Mouse (Mus musculus) heart, embryonic 13.5 days (tissue): Measurements from ENCODE around the gene Ccm2. TPM values are rescaled to one million over a fixed set of nuclear protein-coding genes. Genes with fewer than 3 reads are reported as not detected.
"Not testable (repeated sequence)": the region's sequence is repeated elsewhere in the genome, so short reads cannot be mapped to it uniquely, and the experiment has no call there.

Source experiments
- ATAC-seq: fragments of 200-750 bp; cut with Nextera tagmentation; 2 replicates; pipeline ENCODE4 v1.8.0; 2017; ENCODE audit warnings: moderate TSS enrichment; ENCODE audit not compliant: insufficient number of reproducible peaks, low FRiP score, low TSS enrichment; ENCODE audit errors: extremely low read depth
- H3K27ac ChIP-seq: fragments of 300-500 bp; sonication (generic); replicated peaks from 2 replicates; pipeline ENCODE4 v1.5.1; 2015; ENCODE audit warnings: moderate library complexity, mild to moderate bottlenecking, inconsistent platforms
- H3K27me3 ChIP-seq: fragments of 300-500 bp; sonication (generic); replicated peaks from 2 replicates; pipeline ENCODE4 v1.6.1; 2015; ENCODE audit warnings: mild to moderate bottlenecking, inconsistent platforms
- H3K36me3 ChIP-seq: fragments of 300-500 bp; sonication (generic); 2 replicates; pipeline ENCODE4 v1.6.1; 2015; ENCODE audit warnings: mild to moderate bottlenecking, inconsistent platforms
- H3K4me1 ChIP-seq: fragments of 300-500 bp; sonication (generic); 2 replicates; pipeline ENCODE4 v1.6.1; 2015; ENCODE audit warnings: inconsistent platforms
- H3K4me2 ChIP-seq: fragments of 300-500 bp; sonication (generic); 2 replicates; pipeline ENCODE4 v1.6.1; 2015; ENCODE audit warnings: inconsistent platforms, mild to moderate bottlenecking, moderate library complexity
- H3K4me3 ChIP-seq: fragments of 300-500 bp; sonication (generic); 2 replicates; pipeline ENCODE4 v1.5.1; 2015; ENCODE audit warnings: moderate library complexity, mild to moderate bottlenecking, inconsistent platforms
- H3K9ac ChIP-seq: fragments of 300-500 bp; sonication (generic); 2 replicates; pipeline ENCODE4 v1.6.1; 2015; ENCODE audit warnings: inconsistent platforms, mild to moderate bottlenecking, moderate library complexity
- H3K9me3 ChIP-seq: fragments of 300-500 bp; sonication (generic); 2 replicates; pipeline ENCODE4 v1.6.1; 2016; ENCODE audit warnings: inconsistent platforms
- WGBS: fragments of 180-500 bp; shearing (Covaris S2); methylation state at CpG from one replicate; pipeline ENCODE4 v1.1.7; 2015; ENCODE audit warnings: mixed read lengths; 5-methylcytosine and 5-hydroxymethylcytosine counted together
- polyA plus RNA-seq: library from polyadenylated mRNA; unstranded; fragments of >200 nt; fragmentation: Nextera tagmentation; extraction: Ambion mirVana; gene quantifications from 2 replicates; pipeline ENCODE4 v1.2.1, GENCODE M21; 2015

The Ccm2 gene
- polyA plus RNA-seq, 1 experiment from 2014 or later = 54.3 TPM

DNA sequence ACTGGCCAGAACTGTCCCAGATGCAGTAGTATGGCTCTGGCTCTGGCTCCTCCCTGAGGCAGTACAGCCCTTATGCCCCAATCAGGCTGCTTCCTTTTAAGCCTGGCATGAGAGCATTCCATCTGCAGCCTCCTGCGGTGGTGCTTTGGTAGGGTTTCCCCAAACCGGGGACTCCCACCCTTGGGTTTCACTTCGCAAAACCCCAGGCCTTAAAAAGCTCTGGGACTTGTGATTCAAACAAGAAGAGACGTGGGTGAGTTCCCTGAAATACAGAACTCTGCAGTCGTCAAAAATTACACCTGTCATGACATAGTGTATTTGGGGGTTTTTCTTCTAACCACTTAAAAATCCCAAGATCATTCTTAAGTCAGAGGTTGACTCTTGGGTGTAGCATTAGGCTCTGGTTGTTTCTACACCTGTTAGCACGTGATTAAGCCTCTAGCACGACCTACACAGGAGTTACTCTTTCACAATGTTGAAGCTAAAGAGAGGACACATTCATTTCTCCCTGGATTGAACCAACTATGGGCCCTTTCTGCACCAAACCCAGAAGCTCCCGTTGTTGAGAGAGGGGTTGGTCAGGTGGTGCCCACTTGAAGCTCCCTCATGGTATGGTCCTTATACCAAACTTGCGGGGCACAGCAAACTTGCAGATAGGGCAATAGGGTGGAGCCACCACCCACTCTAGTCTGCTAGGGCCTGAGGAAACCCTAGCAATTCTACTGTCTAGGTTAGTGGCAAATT, 23.7 kb upstream of the Ccm2 start:
- Histone ChIP-seq H3K9ac (no peak overlapping the region), H3K36me3 (peaks cover 35% of the 10 kb centered on the region), H3K27ac (no peak overlapping the region), H3K27me3 (0 out of 2 replicates have a peak, but pooled peaks cover 4% of the 10 kb centered on the region), H3K9me3 (no peaks in the 10 kb centered on the region), H3K4me3 (no peak overlapping the region), H3K4me2 (no peak overlapping the region), H3K4me1 (peaks cover 17% of the 10 kb centered on the region)
- 70% methylated on average over 9 of the region's 9 CpGs for WGBS
- ATAC-seq = no peak

- Histone ChIP-seq H3K27ac (no peak overlapping the region), H3K9ac (no peak overlapping the region)
Measured at GRCm38 (mm10) chr11:6523662-6524088, 23.0 kb upstream of the Ccm2 start.

GRCm38 (mm10) chr11:6524165-6524879, 22.4 kb upstream of the Ccm2 start:
- Histone ChIP-seq H3K9ac (no peak overlapping the region), H3K27me3 (no peaks in the 10 kb centered on the region), H3K27ac (no peak overlapping the region), H3K4me3 (no peak overlapping the region), H3K36me3 (peaks cover 35% of the 10 kb centered on the region), H3K9me3 (no peaks in the 10 kb centered on the region), H3K4me2 (no peak overlapping the region), H3K4me1 (peaks cover 23% of the 10 kb centered on the region)
- no peak for ATAC-seq
- WGBS = 90% methylated on average over 8 of the region's 8 CpGs

More at GRCm38 (mm10) chr11:6523662-6524088, 23.0 kb upstream of the Ccm2 start:
- Histone ChIP-seq H3K9me3 (no peaks in the 10 kb centered on the region), H3K4me3 (no peak overlapping the region), H3K36me3 (peaks cover 35% of the 10 kb centered on the region), H3K4me2 (no peak overlapping the region), H3K27me3 (0 out of 2 replicates have a peak, but pooled peaks cover 3% of the 10 kb centered on the region), H3K4me1 (peaks cover 19% of the 10 kb centered on the region)
- 43% methylated on average over 1 of the region's 1 CpGs for WGBS
- no peak for ATAC-seq

GRCm38 (mm10) chr11:6524880-6525238, 21.8 kb upstream of the Ccm2 start:
- no peaks in the 10 kb centered on the region for H3K9me3 ChIP-seq

DNA sequence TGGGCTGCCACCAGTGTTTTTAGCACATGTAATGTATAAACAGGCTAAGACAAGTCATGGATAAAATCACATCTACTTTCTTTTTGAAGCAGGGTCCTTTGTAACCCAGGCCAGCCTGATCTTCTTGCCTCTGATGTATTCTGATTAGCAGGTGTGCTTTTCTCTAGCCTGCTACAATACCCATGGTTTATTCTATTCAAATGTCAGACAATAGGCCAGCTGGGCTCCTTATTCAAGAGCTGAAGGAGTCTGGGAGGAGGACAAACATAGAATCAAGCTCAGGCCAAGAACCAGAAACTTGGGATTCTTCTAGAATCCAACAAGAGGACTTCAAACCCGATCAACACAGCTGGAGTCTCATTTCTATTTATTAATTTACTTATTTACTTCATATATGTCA, 21.4 kb upstream of the Ccm2 start:
- H3K9ac ChIP-seq = no peak overlapping the region
- no peaks in the 10 kb centered on the region for H3K27me3 ChIP-seq
- peaks cover 23% of the 10 kb centered on the region for H3K4me1 ChIP-seq
- no peak overlapping the region for H3K27ac ChIP-seq
- H3K4me2 ChIP-seq = no peak overlapping the region
- no peak overlapping the region for H3K4me3 ChIP-seq
- no peaks in the 10 kb centered on the region for H3K9me3 ChIP-seq
- WGBS = 94% methylated on average over 1 of the region's 1 CpGs
- peaks cover 35% of the 10 kb centered on the region for H3K36me3 ChIP-seq
- ATAC-seq = no peak

More at GRCm38 (mm10) chr11:6524880-6525238, 21.8 kb upstream of the Ccm2 start:
- H3K27ac ChIP-seq = no peak overlapping the region
- WGBS = 87% methylated on average over 4 of the region's 4 CpGs
- H3K9ac ChIP-seq = no peak overlapping the region
- peaks cover 35% of the 10 kb centered on the region for H3K36me3 ChIP-seq
- no peak for ATAC-seq
- no peaks in the 10 kb centered on the region for H3K27me3 ChIP-seq
- H3K4me3 ChIP-seq = no peak overlapping the region
- no peak overlapping the region for H3K4me2 ChIP-seq
- peaks cover 23% of the 10 kb centered on the region for H3K4me1 ChIP-seq

- Histone ChIP-seq H3K27ac (peak overlapping the region; percentile 85; the same call in 1 of the 2 replicates), H3K36me3 (peaks cover 35% of the 10 kb centered on the region), H3K9ac (peak overlapping the region; percentile 91), H3K4me2 (peak overlapping the region; percentile 74), H3K4me1 (peaks cover 23% of the 10 kb centered on the region), H3K4me3 (peak overlapping the region; percentile 67)
- not testable (repeated sequence) for H3K9me3 ChIP-seq, H3K27me3 ChIP-seq, ATAC-seq
- WGBS = 53% methylated on average over 12 of the region's 16 CpGs
Measured at GRCm38 (mm10) chr11:6526526-6527255, 20.0 kb upstream of the Ccm2 start.

DNA sequence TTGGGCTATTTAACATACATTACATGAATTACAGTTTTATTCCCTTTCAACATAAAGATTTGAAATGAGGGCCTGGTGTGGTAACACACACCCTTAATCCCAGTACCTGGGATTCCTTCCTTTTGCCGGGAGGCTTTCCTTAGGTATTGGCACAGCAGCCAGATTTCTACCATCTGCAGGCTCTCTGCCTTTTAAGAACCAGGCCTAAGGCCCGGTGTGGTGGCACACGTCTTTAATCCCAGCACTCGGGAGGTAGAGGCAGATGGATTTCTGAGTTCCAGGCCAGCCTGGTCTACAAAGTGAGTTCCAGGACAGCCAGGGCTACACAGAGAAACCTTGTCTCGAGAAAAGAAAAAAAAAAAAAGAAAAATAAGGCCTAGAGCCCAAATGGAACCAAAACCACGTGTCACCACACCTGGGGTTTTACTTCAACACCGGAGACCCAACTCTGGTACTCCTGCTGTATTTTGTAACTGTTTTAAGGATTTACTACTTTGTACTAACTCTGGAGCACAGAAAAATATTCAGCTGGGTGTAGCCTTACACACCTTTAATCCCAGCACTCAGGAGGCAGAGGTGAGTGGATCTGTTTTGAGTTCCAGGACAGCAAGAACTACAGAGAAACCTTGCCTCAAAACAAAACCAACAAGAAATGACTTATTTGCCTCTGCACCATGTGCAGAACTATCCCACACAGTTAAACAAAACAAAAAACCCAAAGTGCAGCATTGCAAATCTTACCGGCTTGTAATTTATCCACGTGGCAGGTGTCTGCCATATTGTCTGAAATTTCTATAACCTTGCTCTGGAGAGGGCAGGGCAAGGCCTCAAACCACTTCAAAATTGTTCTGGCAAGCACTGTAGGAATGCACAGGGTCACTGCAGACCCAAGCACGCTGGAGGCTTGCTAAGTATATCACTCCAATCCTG, 19.2 kb upstream of the Ccm2 start:
- peak overlapping the region; percentile 85 for H3K27ac ChIP-seq
- 0 out of 2 replicates have a peak, but pooled peaks cover 2% of the 10 kb centered on the region for H3K9me3 ChIP-seq
- H3K4me1 ChIP-seq = peaks cover 23% of the 10 kb centered on the region
- ATAC-seq = peak; percentile 20; the same call in 1 of the 2 replicates
- peak overlapping the region; percentile 74 for H3K4me2 ChIP-seq
- H3K36me3 ChIP-seq = peaks cover 35% of the 10 kb centered on the region
- peak overlapping the region; percentile 67 for H3K4me3 ChIP-seq
- peak overlapping the region; percentile 91 for H3K9ac ChIP-seq
- no peaks in the 10 kb centered on the region for H3K27me3 ChIP-seq
- 15% methylated on average over 10 of the region's 10 CpGs for WGBS

- Histone ChIP-seq H3K36me3 (peaks cover 33% of the 10 kb centered on the region), H3K4me3 (peak overlapping the region; percentile 67), H3K4me1 (peaks cover 23% of the 10 kb centered on the region), H3K27ac (peak overlapping the region; percentile 85), H3K27me3 (no peaks in the 10 kb centered on the region), H3K9ac (peak overlapping the region; percentile 91), H3K9me3 (0 out of 2 replicates have a peak, but pooled peaks cover 2% of the 10 kb centered on the region), H3K4me2 (peak overlapping the region; percentile 74)
- ATAC-seq = peak; percentile 97
- WGBS = under 1% methylated on average over 51 of the region's 51 CpGs
Measured at GRCm38 (mm10) chr11:6528186-6529006, 18.3 kb upstream of the Ccm2 start.

GRCm38 (mm10) chr11:6529961-6530360, 16.7 kb upstream of the Ccm2 start:
- peaks cover 23% of the 10 kb centered on the region for H3K4me1 ChIP-seq
- H3K4me3 ChIP-seq = no peak overlapping the region
- H3K27me3 ChIP-seq = no peaks in the 10 kb centered on the region
- H3K36me3 ChIP-seq = peaks cover 18% of the 10 kb centered on the region
- no peak overlapping the region for H3K9ac ChIP-seq
- no peak for ATAC-seq
- no peak overlapping the region for H3K4me2 ChIP-seq
- no peak overlapping the region for H3K27ac ChIP-seq
- 81% methylated on average over 8 of the region's 8 CpGs for WGBS
- H3K9me3 ChIP-seq = 0 out of 2 replicates have a peak, but pooled peaks cover 2% of the 10 kb centered on the region

DNA sequence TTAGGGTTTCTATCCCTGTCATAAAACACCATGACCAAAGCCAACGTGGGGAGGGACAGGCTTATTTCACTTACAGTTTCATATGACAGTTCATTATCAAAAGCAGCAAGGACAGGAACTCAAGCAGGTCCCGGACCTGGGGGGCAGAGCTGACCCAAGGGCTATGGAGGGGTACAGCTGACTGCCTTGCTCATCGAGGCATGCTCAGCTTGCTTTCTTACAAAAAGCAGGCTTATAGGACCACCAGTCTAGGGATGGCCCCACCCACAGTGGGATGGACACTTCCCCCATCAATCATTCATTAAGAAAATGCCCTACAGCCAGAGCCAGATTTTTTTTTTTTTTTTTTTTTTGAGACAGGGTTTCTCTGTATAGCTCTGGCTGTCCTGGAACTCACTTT, 15.9 kb upstream of the Ccm2 start:
- no peak overlapping the region for H3K4me3 ChIP-seq
- no peaks in the 10 kb centered on the region for H3K27me3 ChIP-seq
- 0 out of 2 replicates have a peak, but pooled peaks cover 2% of the 10 kb centered on the region for H3K9me3 ChIP-seq
- H3K4me1 ChIP-seq = peaks cover 23% of the 10 kb centered on the region
- WGBS = 72% methylated on average over 3 of the region's 3 CpGs
- ATAC-seq = no peak
- no peak overlapping the region for H3K4me2 ChIP-seq
- H3K9ac ChIP-seq = no peak overlapping the region
- peaks cover 10% of the 10 kb centered on the region for H3K36me3 ChIP-seq
- H3K27ac ChIP-seq = no peak overlapping the region
